Mouse (Mus musculus) testis, adult 2 months (tissue): ENCODE results near the gene Xxylt1.

Experiments used
- CTCF ChIP-seq: fragments of 200-500 bp; IDR thresholded peaks from 2 replicates; pipeline ENCODE4 v1.5.1; 2012; ENCODE audit warnings: low read depth, mild to moderate bottlenecking, inconsistent platforms, low read length, moderate library complexity; ENCODE audit not compliant: control insufficient read depth, insufficient read depth, insufficient replicate concordance
- POLR2A ChIP-seq: fragments of 200-500 bp; IDR thresholded peaks from 2 replicates; pipeline ENCODE4 v1.6.1; 2012; ENCODE audit warnings: low read depth, mild to moderate bottlenecking, inconsistent platforms, low read length, moderate library complexity; ENCODE audit not compliant: control insufficient read depth

DNA sequence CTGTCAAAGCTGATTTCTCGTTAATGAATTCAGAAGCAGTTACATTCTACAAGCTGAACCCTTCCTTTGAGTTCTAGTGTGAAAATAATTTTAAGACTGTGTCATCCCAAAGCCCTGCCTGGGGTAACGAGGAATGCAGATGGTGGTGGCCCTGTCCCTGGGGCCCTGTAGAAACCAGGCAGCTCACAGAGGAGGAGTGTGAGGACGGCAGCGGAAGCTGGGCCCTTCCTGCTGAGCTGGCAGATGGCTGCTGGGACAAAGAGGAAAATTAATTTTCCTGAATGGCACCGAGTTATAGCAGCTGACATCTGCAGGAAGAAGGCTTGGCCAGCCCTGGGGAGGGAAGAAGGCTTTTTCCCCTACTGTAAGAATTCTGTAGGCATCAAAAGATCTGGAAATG, 88.7 kb downstream of the Xxylt1 start:
- no peak for TF ChIP-seq POLR2A
- TF ChIP-seq CTCF = no peak
